Mouse (Mus musculus) liver, adult 2 months (tissue): ENCODE data around the gene Ets1.

Experiments
- CTCF ChIP-seq: fragments of 200-500 bp; IDR thresholded peaks from 2 replicates; pipeline ENCODE4 v1.5.1; 2011; ENCODE audit warnings: low read depth, low read length, control low read depth
- POLR2A ChIP-seq: fragments of 200-500 bp; IDR thresholded peaks from 2 replicates; pipeline ENCODE4 v1.6.1; 2011; ENCODE audit warnings: low read length, control low read depth; ENCODE audit not compliant: insufficient read depth; ENCODE audit errors: extremely low read depth

- TF ChIP-seq CTCF, result no peak
- no peak for TF ChIP-seq POLR2A
Measured at GRCm38 (mm10) chr9:32782391-32783092, 146.5 kb downstream of the Ets1 start.
